In genomic region chr8:3683408-3684176, GRCm38 (mm10) we compare ENCODE assay signal across 13 mouse cellular contexts. TPM values are rescaled to one million over a fixed set of nuclear protein-coding genes. Genes with fewer than 3 reads are reported as not detected.
DNase-seq lines count a peak whose midpoint lies in the region; ATAC-seq lines count a peak whose summit lies in the region.
"Had no signal": no experiment of that assay in that cellular context is flagged by ENCODE, and none has a peak within 500 bp of the region (broad histone marks: within the 10 kb centered on the region; RNA-seq: fewer than 3 reads in every experiment).

No protein-coding gene starts in this region.

- DNase-seq in gastrocnemius, postnatal 14 days = peak; percentile 61
- DNase-seq in gastrocnemius, adult 8-10 months (ENCODE audit: low spot score in 2 of 2) = no peak
- DNase-seq in 3134 (ENCODE audit: extremely low read depth, insufficient read length, low spot score) = peak; percentile 37
- DNase-seq in cerebellum, adult 11-12 months = peak; percentile 89
- peak; percentile 81 to 83 for DNase-seq in cerebellum, postnatal 36 days
- no peak for DNase-seq in spleen, postnatal 36 days (ENCODE audit: low spot score in 2 of 2)
- DNase-seq: adrenal gland, postnatal 25 days; forebrain, postnatal 0 days; kidney, adult 9 months; kidney, postnatal 4 days had no signal

- intact Hi-C loops in gastrocnemius, postnatal 14 days (cut with DNase I; ENCODE audit: low total_unique reads) = no loop called here

- no peak for ATAC-seq in frontal cortex, adult (ENCODE audit: low TSS enrichment)
- ATAC-seq: forebrain, postnatal 0 days; liver, embryonic 12.5 days had no signal

RNA-seq across cellular contexts. Expression of gene Trappc5, which starts 7.5 kb away (rescaled TPM):
- 10 to 100 TPM; 20.1 to 20.9 TPM for total RNA-seq in gastrocnemius, postnatal 14 days (2021)
- total RNA-seq in gastrocnemius, adult 8-10 months (2022) = 10 to 100 TPM; 19.5 to 22.7 (median 20.3) TPM

RNA-seq across cellular contexts. Expression of gene Fcer2a, which starts 10.4 kb away (rescaled TPM):
- total RNA-seq in gastrocnemius, postnatal 14 days (2021) = under 1 TPM; 0.91 to 0.94 TPM
- not detected for total RNA-seq in gastrocnemius, adult 8-10 months (2022)
- total RNA-seq: forebrain, postnatal 0 days; layer of hippocampus, postnatal 14 days had no signal

RNA-seq across cellular contexts. Expression of gene Fcor, which starts 11.4 kb away (rescaled TPM):
- 1 to 10 TPM; 1.2 to 3.0 TPM for total RNA-seq in gastrocnemius, postnatal 14 days (2021)
- 1 to 10 TPM in 3 of 4 experiments, not detected in 1; 1.3 to 2.1 (median 2.1) TPM for total RNA-seq in gastrocnemius, adult 8-10 months (2022)

RNA-seq across cellular contexts. Expression of gene Mcemp1, which starts 18.0 kb away (rescaled TPM):
- not detected for total RNA-seq in gastrocnemius, postnatal 14 days (2021)
- not detected for total RNA-seq in gastrocnemius, adult 8-10 months (2022)

RNA-seq across cellular contexts. Expression of gene Retn, which starts 28.0 kb away (rescaled TPM):
- total RNA-seq in gastrocnemius, postnatal 14 days (2021) = 1 to 10 TPM in 1 of 2 experiments, not detected in 1; 1.2 TPM
- total RNA-seq in gastrocnemius, adult 8-10 months (2022) = 1 to 10 TPM; 1.3 to 8.8 (median 3.2) TPM

Comparison
In these comparisons a context has a peak if more than half of its experiments do, and no peak if none do; other contexts are left out.
1. DNase-seq: peak in gastrocnemius, postnatal 14 days (single experiment), 3134 (single experiment), cerebellum, adult 11-12 months (single experiment) and cerebellum, postnatal 36 days (2 of 2); none in gastrocnemius, adult 8-10 months (0 of 2) and spleen, postnatal 36 days (0 of 2).